Mouse (Mus musculus) lung, embryonic 14.5 days (tissue): ENCODE measurements around the gene Ldhal6b. TPM values are rescaled to one million over a fixed set of nuclear protein-coding genes. Genes with fewer than 3 reads are reported as not detected.

ENCODE experiments used
- ATAC-seq: fragments of 200-750 bp; cut with Nextera tagmentation; 2 replicates; pipeline ENCODE4 v1.8.0; 2017; ENCODE audit warnings: mild to moderate bottlenecking, moderate TSS enrichment, moderate library complexity; ENCODE audit not compliant: insufficient read depth
- DNase-seq: peaks from one replicate; pipeline ENCODE4 v3.0.0-alpha.2; 2015
- H3K27ac ChIP-seq: fragments of 300-500 bp; sonication (generic); 2 replicates; pipeline ENCODE4 v1.5.1; 2014; ENCODE audit warnings: low read depth, mild to moderate bottlenecking, moderate library complexity
- H3K27me3 ChIP-seq: fragments of 300-500 bp; sonication (generic); 2 replicates; pipeline ENCODE4 v1.6.1; 2014; ENCODE audit warnings: low read length, control low read depth; ENCODE audit not compliant: insufficient read depth
- H3K36me3 ChIP-seq: fragments of 300-500 bp; sonication (generic); 2 replicates; pipeline ENCODE4 v1.6.1; 2014; ENCODE audit warnings: control low read depth; ENCODE audit not compliant: insufficient read depth
- H3K4me1 ChIP-seq: fragments of 300-500 bp; sonication (generic); 2 replicates; pipeline ENCODE4 v1.6.1; 2014; ENCODE audit warnings: antibody characterized with exemption, control low read depth; ENCODE audit not compliant: insufficient read depth
- H3K4me2 ChIP-seq: fragments of 300-500 bp; sonication (generic); 2 replicates; pipeline ENCODE4 v1.6.1; 2014; ENCODE audit warnings: mild to moderate bottlenecking
- H3K4me3 ChIP-seq: fragments of 300-500 bp; sonication (generic); 2 replicates; pipeline ENCODE4 v1.5.1; 2014; ENCODE audit warnings: low read depth, low read length
- H3K9ac ChIP-seq: fragments of 300-500 bp; sonication (generic); 2 replicates; pipeline ENCODE4 v1.6.1; 2014
- H3K9me3 ChIP-seq: fragments of 300-500 bp; sonication (generic); 2 replicates; pipeline ENCODE4 v1.6.1; 2016; ENCODE audit warnings: low read depth, low read length, control low read depth
- CTCF ChIP-seq: IDR thresholded peaks from 2 replicates; pipeline ENCODE4 v1.5.1; 2016; ENCODE audit warnings: antibody characterized with exemption, low read depth
- WGBS: fragments of 180-500 bp; shearing (Covaris S2); extraction: QIAGEN DNeasy Blood & Tissue Kit; methylation state at CpG from one replicate; pipeline ENCODE4 v1.1.7; 2014; 5-methylcytosine and 5-hydroxymethylcytosine counted together
- microRNA-seq: library from miRNA; unstranded; fragments of <30 nt; microRNA quantifications from one replicate; pipeline ENCODE4, GENCODE M21; 2016; ENCODE audit warnings: borderline number of aligned reads
- polyA plus RNA-seq: library from polyadenylated mRNA; unstranded; fragments of >200 nt; fragmentation: Nextera tagmentation; extraction: Ambion mirVana; gene quantifications from 2 replicates; pipeline ENCODE4 v1.2.1, GENCODE M21; 2014

Gene Ldhal6b
- polyA plus RNA-seq, 1 experiment from 2014 or later = not detected

DNA sequence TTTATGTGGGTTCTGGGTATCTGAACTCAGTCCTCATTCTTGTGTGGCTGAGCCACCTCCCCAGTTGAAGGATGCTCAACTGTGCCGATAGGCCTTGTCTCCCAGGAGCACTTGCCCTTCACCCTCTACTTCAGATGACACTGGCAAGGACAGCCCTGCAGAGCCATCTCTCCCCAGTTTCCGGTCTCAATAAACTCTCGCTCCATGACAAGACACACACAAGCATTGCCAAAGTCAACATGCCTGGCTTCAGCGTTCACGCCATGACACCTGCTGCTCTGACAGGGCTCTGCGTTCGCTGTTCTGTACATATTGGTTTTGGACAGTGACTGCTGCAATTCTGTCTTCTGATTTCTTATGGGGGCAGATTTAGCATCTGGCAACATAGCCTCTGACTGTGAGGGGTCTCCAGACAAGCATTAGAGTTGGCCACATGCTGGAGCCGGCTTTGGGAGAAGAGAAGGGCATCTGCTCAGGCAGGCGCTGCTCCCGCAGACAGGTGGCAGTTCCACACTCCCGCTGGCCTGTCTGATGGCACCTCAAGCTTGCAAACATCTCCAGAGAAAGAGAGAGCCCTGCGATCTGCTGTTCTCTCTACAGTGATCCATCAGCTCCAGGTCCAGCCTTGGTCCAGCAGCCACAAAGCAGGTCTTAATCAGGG, 31.6 kb downstream of the Ldhal6b start:
- H3K27ac ChIP-seq = no peak overlapping the region
- no peak overlapping the region for H3K4me2 ChIP-seq
- TF ChIP-seq CTCF = no peak
- no peaks in the 10 kb centered on the region for H3K36me3 ChIP-seq
- DNase-seq = no peak
- no peaks in the 10 kb centered on the region for H3K27me3 ChIP-seq
- H3K4me3 ChIP-seq = no peak overlapping the region
- no peak for ATAC-seq
- WGBS = 67% methylated on average over 12 of the region's 12 CpGs
- no peaks in the 10 kb centered on the region for H3K4me1 ChIP-seq
- H3K9me3 ChIP-seq = no peaks in the 10 kb centered on the region
- no peak overlapping the region for H3K9ac ChIP-seq

DNA sequence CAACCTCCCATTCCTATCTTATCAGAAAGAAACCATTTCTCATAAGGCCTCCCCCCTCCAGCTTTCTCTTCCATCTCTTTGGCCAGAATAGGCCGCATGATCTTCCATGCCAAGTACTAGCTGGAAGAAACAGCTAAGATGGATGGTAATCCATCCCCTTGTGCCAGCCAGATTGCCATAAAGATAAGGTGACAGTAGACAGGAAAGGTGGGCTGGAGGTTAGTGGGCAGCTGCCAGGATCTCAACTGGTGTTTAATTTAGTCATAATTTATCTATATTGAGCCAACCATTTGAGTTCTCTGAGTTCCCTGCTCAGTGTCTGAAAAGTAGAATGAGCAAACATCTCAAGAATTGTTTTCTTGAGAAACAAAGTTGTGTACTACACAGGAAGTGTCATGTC, 32.9 kb downstream of the Ldhal6b start:
- no peaks in the 10 kb centered on the region for H3K36me3 ChIP-seq
- DNase-seq (no peak), ATAC-seq (no peak)
- no peak overlapping the region for H3K4me2 ChIP-seq
- H3K9me3 ChIP-seq = no peaks in the 10 kb centered on the region
- H3K4me3 ChIP-seq = no peak overlapping the region
- no peaks in the 10 kb centered on the region for H3K27me3 ChIP-seq
- 73% methylated on average over 1 of the region's 1 CpGs for WGBS
- no peak for TF ChIP-seq CTCF
- no peak overlapping the region for H3K9ac ChIP-seq
- no peaks in the 10 kb centered on the region for H3K4me1 ChIP-seq
- no peak overlapping the region for H3K27ac ChIP-seq

DNA sequence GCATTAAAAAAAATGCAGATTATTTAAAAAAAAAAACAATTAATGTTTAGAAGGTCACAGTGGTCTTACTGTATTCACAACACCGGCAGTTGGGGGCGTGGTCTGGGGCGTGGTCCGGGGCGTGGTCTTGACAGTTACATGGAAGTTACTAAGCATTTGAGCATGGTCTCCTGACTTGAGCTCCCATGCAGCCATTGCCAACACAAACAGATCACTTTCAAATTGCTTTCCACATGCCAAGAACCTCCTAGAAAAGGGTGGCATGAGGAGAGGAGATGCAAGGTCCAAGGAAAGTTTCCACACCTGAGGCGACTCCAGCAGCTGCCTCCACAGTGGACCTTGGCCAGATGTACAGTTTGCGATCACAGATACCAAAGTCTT, 40.6 kb downstream of the Ldhal6b start:
- no peaks in the 10 kb centered on the region for H3K27me3 ChIP-seq
- no peak for ATAC-seq
- H3K4me3 ChIP-seq = no peak overlapping the region
- H3K9ac ChIP-seq = no peak overlapping the region
- H3K36me3 ChIP-seq = no peaks in the 10 kb centered on the region
- 29% methylated on average over 7 of the region's 7 CpGs for WGBS
- no peak for TF ChIP-seq CTCF
- no peak overlapping the region for H3K4me2 ChIP-seq
- no peaks in the 10 kb centered on the region for H3K4me1 ChIP-seq
- H3K27ac ChIP-seq = no peak overlapping the region
- no peaks in the 10 kb centered on the region for H3K9me3 ChIP-seq
- DNase-seq = peak; percentile 32

DNA sequence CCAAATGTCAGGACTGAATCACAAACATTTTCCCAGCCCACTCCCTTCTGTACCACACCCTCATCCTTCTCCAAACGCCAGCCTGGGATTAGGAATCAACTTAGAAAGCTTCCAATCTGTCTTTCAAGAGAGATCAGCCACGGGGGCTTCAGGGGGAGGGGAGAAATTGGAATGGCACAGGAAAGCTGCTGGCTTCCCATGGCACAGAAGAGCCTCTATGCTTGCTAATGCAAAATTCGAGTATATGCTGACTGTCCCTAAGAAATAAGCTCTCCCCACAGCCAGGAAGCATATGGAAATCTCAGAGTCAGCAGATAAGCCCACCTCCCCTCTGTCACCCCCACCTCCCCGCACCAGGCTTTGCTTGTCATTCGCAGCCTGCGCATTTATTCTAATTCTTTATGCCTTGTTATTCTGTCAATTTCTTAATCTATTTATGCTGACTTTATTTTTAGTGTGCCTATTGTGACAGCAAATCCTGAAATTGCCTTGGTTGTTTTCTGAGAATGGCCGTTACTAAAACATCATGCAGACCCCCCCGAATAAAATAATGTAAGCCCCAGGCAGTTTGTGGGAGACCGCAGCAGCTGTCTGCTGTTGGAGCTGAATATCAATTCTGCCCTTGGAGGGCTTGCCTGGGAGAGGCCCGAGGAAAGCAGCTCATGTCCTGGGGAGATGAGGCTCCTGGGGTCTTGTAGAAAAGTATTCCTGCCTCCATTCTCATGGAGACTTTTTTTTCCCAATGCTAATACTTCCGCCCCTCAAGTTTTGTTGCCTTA, 41.2 kb downstream of the Ldhal6b start:
- Histone ChIP-seq H3K27me3 (no peaks in the 10 kb centered on the region), H3K4me3 (no peak overlapping the region), H3K4me2 (no peak overlapping the region), H3K27ac (no peak overlapping the region), H3K4me1 (no peaks in the 10 kb centered on the region), H3K36me3 (no peaks in the 10 kb centered on the region), H3K9me3 (no peaks in the 10 kb centered on the region), H3K9ac (no peak overlapping the region)
- ATAC-seq (no peak), DNase-seq (no peak)
- TF ChIP-seq CTCF = no peak
- 29% methylated on average over 11 of the region's 11 CpGs for WGBS

DNA sequence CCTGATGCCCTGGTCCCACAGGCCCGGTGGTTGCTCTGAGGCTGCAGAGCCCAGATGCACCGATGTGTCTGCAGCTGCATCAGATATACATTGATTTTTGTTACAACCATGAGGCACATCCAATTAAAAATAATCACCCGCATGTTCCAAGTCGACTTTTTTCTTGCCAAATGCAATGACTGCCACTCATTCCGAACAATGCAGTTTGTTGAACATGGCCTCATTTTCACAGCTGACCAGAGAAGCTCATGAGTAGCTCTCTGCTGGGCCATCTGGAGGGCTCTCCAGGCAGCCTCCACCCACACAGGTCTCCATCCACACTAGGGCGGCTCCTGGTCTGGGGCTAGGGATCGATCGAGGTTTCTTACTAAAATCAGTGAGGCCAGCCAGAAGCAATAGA, 45.6 kb downstream of the Ldhal6b start:
- no peaks in the 10 kb centered on the region for H3K36me3 ChIP-seq
- H3K27me3 ChIP-seq = no peaks in the 10 kb centered on the region
- no peak for TF ChIP-seq CTCF
- DNase-seq = no peak
- no peak for ATAC-seq
- no peak overlapping the region for H3K4me3 ChIP-seq
- no peak overlapping the region for H3K9ac ChIP-seq
- no peak overlapping the region for H3K4me2 ChIP-seq
- 80% methylated on average over 8 of the region's 8 CpGs for WGBS
- no peaks in the 10 kb centered on the region for H3K9me3 ChIP-seq
- H3K27ac ChIP-seq = no peak overlapping the region
- H3K4me1 ChIP-seq = no peaks in the 10 kb centered on the region

DNA sequence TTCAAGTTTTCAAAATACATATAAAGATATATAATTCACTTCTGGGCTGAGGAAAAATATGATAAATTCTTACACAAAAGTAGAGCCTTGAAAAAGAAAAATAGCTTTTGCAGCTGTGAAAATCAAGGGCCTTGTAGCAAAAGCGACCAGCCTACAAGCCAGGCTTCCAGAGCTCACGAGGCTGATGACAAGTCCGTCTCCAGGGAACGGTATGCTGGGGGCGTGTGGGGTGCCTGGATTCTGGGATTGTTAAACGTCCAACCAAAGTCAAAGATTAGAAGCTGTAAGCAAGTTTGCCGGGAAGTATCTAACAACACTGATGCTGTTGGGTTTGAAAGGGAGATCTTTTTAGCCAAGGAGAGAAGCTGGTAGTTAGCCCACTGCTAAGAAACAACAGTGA, 47.0 kb downstream of the Ldhal6b start:
- ATAC-seq (no peak), DNase-seq (no peak)
- TF ChIP-seq CTCF = no peak
- 53% methylated on average over 7 of the region's 7 CpGs for WGBS
- Histone ChIP-seq H3K9ac (no peak overlapping the region), H3K27me3 (no peaks in the 10 kb centered on the region), H3K27ac (no peak overlapping the region), H3K4me1 (no peaks in the 10 kb centered on the region), H3K4me2 (no peak overlapping the region), H3K36me3 (no peaks in the 10 kb centered on the region), H3K9me3 (no peaks in the 10 kb centered on the region), H3K4me3 (no peak overlapping the region)

DNA sequence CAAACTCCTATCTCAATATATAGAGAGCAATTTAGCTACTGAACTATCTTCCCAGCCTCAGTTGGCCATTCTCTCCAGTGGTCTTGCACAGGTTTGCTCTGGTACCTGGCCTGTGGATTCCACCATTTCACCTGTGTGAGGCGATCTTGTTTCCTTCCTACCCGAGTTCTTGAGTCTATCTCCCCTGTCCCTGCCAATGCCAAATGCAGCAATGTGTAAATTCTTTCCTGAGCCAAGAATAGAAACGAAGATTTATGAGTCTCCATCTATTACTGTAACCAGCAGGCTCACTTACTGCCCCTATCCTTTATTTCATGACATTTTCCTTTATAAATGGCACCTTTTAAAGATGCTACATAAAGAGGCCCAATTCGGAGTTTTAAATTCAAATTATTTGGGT, 47.5 kb downstream of the Ldhal6b start:
- no peak overlapping the region for H3K4me2 ChIP-seq
- no peak overlapping the region for H3K9ac ChIP-seq
- no peak for ATAC-seq
- TF ChIP-seq CTCF = no peak
- H3K27me3 ChIP-seq = no peaks in the 10 kb centered on the region
- H3K9me3 ChIP-seq = no peaks in the 10 kb centered on the region
- H3K4me3 ChIP-seq = no peak overlapping the region
- no peak for DNase-seq
- H3K36me3 ChIP-seq = no peaks in the 10 kb centered on the region
- no peaks in the 10 kb centered on the region for H3K4me1 ChIP-seq
- H3K27ac ChIP-seq = no peak overlapping the region
- 72% methylated on average over 4 of the region's 4 CpGs for WGBS

Small RNA genes within 50 kb of the gene (microRNA-seq; reads per million reads assigned to microRNA genes)
- not detected for gene Gm22475

Other genes with a start within 250 kb of the Ldhal6b start
- gene Tmem242, start 21.5 kb upstream of the Ldhal6b start, polyA plus RNA-seq = 127 and 130 TPM in 2 replicates
- gene Zdhhc14, start 73.8 kb upstream of the Ldhal6b start, polyA plus RNA-seq = 0.92 and 1.6 TPM in 2 replicates